In the genomic region with DNA sequence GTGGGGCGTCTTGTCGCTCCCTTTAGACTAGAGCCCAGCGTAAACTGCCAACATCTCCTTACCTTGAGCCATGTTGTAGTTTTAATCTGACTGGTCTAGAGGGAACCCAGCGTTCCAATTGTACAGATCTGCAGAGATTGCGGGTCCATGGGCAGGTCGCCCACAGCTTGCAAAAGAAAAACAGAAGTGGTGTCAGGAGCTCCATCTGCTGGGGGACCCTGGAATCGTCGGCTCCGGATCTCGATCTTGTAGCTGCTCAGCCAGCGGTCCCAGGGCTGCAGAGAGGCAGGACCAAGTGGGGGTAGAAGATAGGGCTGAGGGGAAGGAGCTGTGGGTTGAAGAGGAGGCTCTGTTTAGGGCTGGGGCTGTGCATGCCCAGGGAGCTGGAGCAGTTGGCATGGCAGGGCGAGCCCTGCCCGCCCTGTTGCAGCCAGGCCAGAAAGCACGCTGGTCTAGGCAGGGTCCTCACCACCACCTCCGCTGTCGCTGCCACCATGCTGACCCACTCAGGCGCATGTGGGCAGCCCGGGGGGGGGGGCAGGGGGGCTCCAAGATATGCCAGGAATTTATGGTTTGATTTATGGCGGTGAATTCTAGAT, we compare ENCODE assay signal across 10 mouse cellular contexts. TPM values are rescaled to one million over a fixed set of nuclear protein-coding genes. Genes with fewer than 3 reads are reported as not detected.
A peak's percentile ranks its signal among the peaks of the same experiment; 100 is the strongest.
DNase-seq lines count a peak whose midpoint lies in the region; ATAC-seq and TF ChIP-seq lines count a peak whose summit lies in the region.
"Had no signal": no experiment of that assay in that cellular context is flagged by ENCODE, and none has a peak within 500 bp of the region (broad histone marks: within the 10 kb centered on the region; RNA-seq: fewer than 3 reads in every experiment).

No protein-coding gene starts in this region.

- no peak overlapping the region for H3K27ac ChIP-seq in intestine, embryonic 14.5 days (ENCODE audit: low read depth)
- no peak overlapping the region for H3K27ac ChIP-seq in intestine, embryonic 15.5 days
- no peak overlapping the region for H3K27ac ChIP-seq in cortical plate, adult 2 months (ENCODE audit: insufficient read depth, low read length)
- no peak overlapping the region for H3K27ac ChIP-seq in hindbrain, postnatal 0 days
- H3K27ac ChIP-seq in liver, adult 2 months (replicated peaks; ENCODE audit: insufficient read depth, low read depth, low read length): no peak overlapping the region
- H3K27ac ChIP-seq: macrophage had no signal

- DNase-seq in intestine, embryonic 14.5 days (ENCODE audit: low spot score): peak; percentile 83
- peak; percentile 1 for DNase-seq in G1E (ENCODE audit: low spot score)
- peak; percentile 45 for DNase-seq in hindbrain, postnatal 0 days (ENCODE audit: low spot score)
- peak; percentile 32 for DNase-seq in liver, adult 2 months (ENCODE audit: extremely low read depth, low read depth, low spot score)
- DNase-seq in ovary, postnatal 14 days (ENCODE audit: low spot score): peak; percentile 10
- DNase-seq in urinary bladder, postnatal 10 days (ENCODE audit: low spot score): no peak

- TF ChIP-seq POLR2A in cortical plate, adult 2 months (IDR thresholded peaks at IDR 0.05; ENCODE audit: extremely low read depth, insufficient read depth, low read length): no peak
- no peak for TF ChIP-seq POLR2A in liver, adult 2 months (IDR thresholded peaks at IDR 0.05; ENCODE audit: extremely low read depth, insufficient read depth, low read length)

- no peaks in the 10 kb centered on the region for H3K4me1 ChIP-seq in intestine, embryonic 14.5 days (replicated peaks; ENCODE audit: control insufficient read depth, insufficient read depth, low read length)
- no peaks in the 10 kb centered on the region for H3K4me1 ChIP-seq in intestine, embryonic 15.5 days (replicated peaks)
- no peaks in the 10 kb centered on the region for H3K4me1 ChIP-seq in G1E (ENCODE audit: insufficient read depth, low read depth, low read length)
- no peaks in the 10 kb centered on the region for H3K4me1 ChIP-seq in cortical plate, adult 2 months (ENCODE audit: control insufficient read depth, insufficient read depth, low read length)
- no peaks in the 10 kb centered on the region for H3K4me1 ChIP-seq in hindbrain, postnatal 0 days (ENCODE audit: insufficient read depth, low read length)
- no peaks in the 10 kb centered on the region for H3K4me1 ChIP-seq in liver, adult 2 months (ENCODE audit: control insufficient read depth, insufficient read depth, low read length)

- H3K27me3 ChIP-seq in intestine, embryonic 14.5 days (replicated peaks; ENCODE audit: control insufficient read depth, insufficient read depth, low read length): no peaks in the 10 kb centered on the region
- H3K27me3 ChIP-seq in intestine, embryonic 15.5 days (replicated peaks): no peaks in the 10 kb centered on the region
- 0 out of 2 replicates have a peak, but pooled peaks cover 3% of the 10 kb centered on the region for H3K27me3 ChIP-seq in G1E (ENCODE audit: insufficient read depth, low read length)
- no peaks in the 10 kb centered on the region for H3K27me3 ChIP-seq in hindbrain, postnatal 0 days (ENCODE audit: insufficient read depth, low read length)
- no peaks in the 10 kb centered on the region for H3K27me3 ChIP-seq in liver, adult 2 months (ENCODE audit: control insufficient read depth, insufficient read depth, low read length)

- no peaks in the 10 kb centered on the region for H3K36me3 ChIP-seq in intestine, embryonic 14.5 days (ENCODE audit: control insufficient read depth, insufficient read depth, low read length)
- no peaks in the 10 kb centered on the region for H3K36me3 ChIP-seq in intestine, embryonic 15.5 days
- H3K36me3 ChIP-seq in G1E (replicated peaks): no peaks in the 10 kb centered on the region
- no peaks in the 10 kb centered on the region for H3K36me3 ChIP-seq in hindbrain, postnatal 0 days (ENCODE audit: insufficient read depth, low read length)
- no peaks in the 10 kb centered on the region for H3K36me3 ChIP-seq in liver, adult 2 months (ENCODE audit: control insufficient read depth, insufficient read depth, low read length)

- H3K4me3 ChIP-seq in intestine, embryonic 14.5 days (ENCODE audit: low read depth, low read length): no peak overlapping the region
- H3K4me3 ChIP-seq in intestine, embryonic 15.5 days (replicated peaks): no peak overlapping the region
- no peak overlapping the region for H3K4me3 ChIP-seq in G1E (ENCODE audit: low read depth, low read length)
- H3K4me3 ChIP-seq in cortical plate, adult 2 months (ENCODE audit: insufficient read depth, low read length): no peak overlapping the region
- H3K4me3 ChIP-seq in hindbrain, postnatal 0 days (ENCODE audit: low read length): no peak overlapping the region
- H3K4me3 ChIP-seq in liver, adult 2 months (ENCODE audit: insufficient read depth, low read depth, low read length): no peak overlapping the region
- H3K4me3 ChIP-seq: erythroblast, embryonic 14.5 days had no signal

- no peaks in the 10 kb centered on the region for H3K9me3 ChIP-seq in intestine, embryonic 14.5 days (ENCODE audit: control insufficient read depth, low read length)
- no peaks in the 10 kb centered on the region for H3K9me3 ChIP-seq in intestine, embryonic 15.5 days
- H3K9me3 ChIP-seq in G1E (replicated peaks): no peaks in the 10 kb centered on the region
- no peaks in the 10 kb centered on the region for H3K9me3 ChIP-seq in hindbrain, postnatal 0 days (ENCODE audit: low read length)

- peak; percentile 25; the same call in 1 of the 2 replicates for TF ChIP-seq CTCF in G1E (IDR thresholded peaks at IDR 0.05; ENCODE audit: low read depth, low read length)
- TF ChIP-seq CTCF in cortical plate, adult 2 months (IDR thresholded peaks at IDR 0.05; ENCODE audit: extremely low read depth, insufficient read depth, low read length): peak; percentile 35; the same call in 1 of the 2 replicates
- peak; percentile 64 for TF ChIP-seq CTCF in hindbrain, postnatal 0 days (IDR thresholded peaks at IDR 0.05; ENCODE audit: low read depth)
- TF ChIP-seq CTCF in liver, adult 2 months (IDR thresholded peaks at IDR 0.05; ENCODE audit: low read depth, low read length): peak; percentile 75

- H3K4me2 ChIP-seq in intestine, embryonic 14.5 days (ENCODE audit: low read length): no peak overlapping the region
- no peak overlapping the region for H3K4me2 ChIP-seq in intestine, embryonic 15.5 days (replicated peaks)
- H3K4me2 ChIP-seq in hindbrain, postnatal 0 days (ENCODE audit: low read depth, low read length): no peak overlapping the region

- H3K9ac ChIP-seq in intestine, embryonic 14.5 days (ENCODE audit: low read length): no peak overlapping the region
- H3K9ac ChIP-seq in intestine, embryonic 15.5 days: no peak overlapping the region
- no peak overlapping the region for H3K9ac ChIP-seq in hindbrain, postnatal 0 days (replicated peaks; ENCODE audit: low read length)
- peak overlapping the region; percentile 29; the same call in 1 of the 2 replicates for H3K9ac ChIP-seq in liver, adult 2 months (ENCODE audit: low read depth, low read length)

- no peaks in the 10 kb centered on the region for H3K79me2 ChIP-seq in liver, adult 2 months (ENCODE audit: control insufficient read depth, insufficient read depth, low read length)

- ATAC-seq in intestine, embryonic 14.5 days (replicated peaks; ENCODE audit: low FRiP score, low TSS enrichment, low read depth): 0 out of 2 replicates have a peak, but pooled peaks have one; percentile 23
- no peak for ATAC-seq in intestine, embryonic 15.5 days
- ATAC-seq in G1E (ENCODE audit: extremely low read depth, insufficient number of reproducible peaks, low FRiP score, poor library complexity, severe bottlenecking): no peak
- peak; percentile 53; the same call in 1 of the 2 replicates for ATAC-seq in hindbrain, postnatal 0 days

- WGBS in intestine, embryonic 14.5 days: 55% methylated on average over 19 of the region's 19 CpGs
- 56% methylated on average over 19 of the region's 19 CpGs for WGBS in intestine, embryonic 15.5 days
- 59% methylated on average over 19 of the region's 19 CpGs for WGBS in hindbrain, postnatal 0 days
- WGBS in liver, adult 2 months: 55% methylated on average over 19 of the region's 19 CpGs

RNA-seq across cellular contexts. Expression of a gene that starts 21.3 kb away (rescaled TPM):
- 66.2 and 74.2 TPM in 2 replicates for polyA plus RNA-seq in intestine, embryonic 14.5 days (2014; fragmentation: Nextera tagmentation; extraction: Ambion mirVana)
- polyA plus RNA-seq in intestine, embryonic 15.5 days (2015; fragmentation: Nextera tagmentation; extraction: Ambion mirVana): 58.7 and 69.6 TPM in 2 replicates
- 70.6 and 71.6 TPM in 2 replicates for total RNA-seq in G1E (2014; fragmentation: Nextera tagmentation)
- total RNA-seq in G1E (2017): 78.1 and 89.9 TPM in 2 replicates
- 1.6 and 1.8 TPM in 2 replicates for polyA plus RNA-seq in G1E (2012)
- polyA plus RNA-seq in cortical plate, adult 2 months (2012; rRNA removed): 0.85 and 0.94 TPM in 2 replicates
- total RNA-seq in hindbrain, postnatal 0 days (2014; rRNA removed): 3.7 and 5.4 TPM in 2 replicates
- 11.0 and 13.8 TPM in 2 replicates for polyA plus RNA-seq in hindbrain, postnatal 0 days (2015; fragmentation: Nextera tagmentation; extraction: Ambion mirVana)
- total RNA-seq in liver, adult 2 months (2014; rRNA removed): 0.37 and 1.2 TPM in 2 replicates
- not detected in 2 replicates for polyA plus RNA-seq in liver, adult 2 months (2012; rRNA removed)

Comparison
In these comparisons a context has a peak if more than half of its experiments do, and no peak if none do; other contexts are left out.
1. ATAC-seq: peak in intestine, embryonic 14.5 days (single experiment) and hindbrain, postnatal 0 days (single experiment); none in intestine, embryonic 15.5 days (single experiment) and G1E (single experiment).
2. CTCF ChIP-seq: peak in every context shown above with its lines; median percentile 75 in liver, adult 2 months; 64 in hindbrain, postnatal 0 days; 35 in cortical plate, adult 2 months; 25 in G1E.